Comparison of ENCODE assay signal across 9 mouse cellular contexts in genomic region chr19:34825946-34826655, GRCm38 (mm10). TPM values are rescaled to one million over a fixed set of nuclear protein-coding genes. Genes with fewer than 3 reads are reported as not detected.
DNase-seq lines count a peak whose midpoint lies in the region; ATAC-seq and TF ChIP-seq lines count a peak whose summit lies in the region.
"Had no signal": no experiment of that assay in that cellular context is flagged by ENCODE, and none has a peak within 500 bp of the region (broad histone marks: within the 10 kb centered on the region; RNA-seq: fewer than 3 reads in every experiment).

No protein-coding gene starts in this region.

- H3K4me2 ChIP-seq in kidney, postnatal 0 days (ENCODE audit: low read length), result no peak overlapping the region
- H3K4me2 ChIP-seq: limb, embryonic 15.5 days had no signal

- H3K27ac ChIP-seq in ES-Bruce4 (ENCODE audit: insufficient read depth, low read length), result no peak overlapping the region
- no peak overlapping the region for H3K27ac ChIP-seq in kidney, postnatal 0 days
- H3K27ac ChIP-seq: limb, embryonic 15.5 days had no signal

- no peak overlapping the region for H3K4me3 ChIP-seq in ES-Bruce4 (ENCODE audit: low read depth, low read length)
- H3K4me3 ChIP-seq in kidney, postnatal 0 days (replicated peaks; ENCODE audit: low read depth, low read length), result no peak overlapping the region
- H3K4me3 ChIP-seq: limb, embryonic 15.5 days had no signal

- TF ChIP-seq POLR2A in ES-Bruce4 (IDR thresholded peaks at IDR 0.05; ENCODE audit: insufficient read depth, low read length), result no peak
- no peak for TF ChIP-seq POLR2A in brain, embryonic 14.5 days (IDR thresholded peaks at IDR 0.05; ENCODE audit: borderline replicate concordance, extremely low read depth, insufficient read depth, insufficient read length, poor library complexity, severe bottlenecking)

- ATAC-seq in kidney, postnatal 0 days (replicated peaks; ENCODE audit: low FRiP score, low read depth), result 0 out of 2 replicates have a peak, but pooled peaks have one; percentile 36

- no peak overlapping the region for H3K9ac ChIP-seq in ES-Bruce4 (ENCODE audit: low read depth, poor library complexity, severe bottlenecking)
- H3K9ac ChIP-seq in kidney, postnatal 0 days (ENCODE audit: low read depth, low read length), result no peak overlapping the region
- H3K9ac ChIP-seq: limb, embryonic 15.5 days had no signal

- no peaks in the 10 kb centered on the region for H3K36me3 ChIP-seq in ES-Bruce4 (ENCODE audit: control insufficient read depth, insufficient read depth, low read length, poor library complexity, severe bottlenecking)
- 0 out of 2 replicates have a peak, but pooled peaks cover 6% of the 10 kb centered on the region for H3K36me3 ChIP-seq in kidney, postnatal 0 days (ENCODE audit: insufficient read depth, low read length)

- no peaks in the 10 kb centered on the region for H3K9me3 ChIP-seq in ES-Bruce4 (replicated peaks; ENCODE audit: control insufficient read depth, insufficient read depth, low read length, poor library complexity, severe bottlenecking)
- H3K9me3 ChIP-seq in kidney, postnatal 0 days (replicated peaks; ENCODE audit: low read length), result no peaks in the 10 kb centered on the region
- H3K9me3 ChIP-seq: limb, embryonic 15.5 days had no signal

- peak; percentile 16 for TF ChIP-seq CTCF in ES-Bruce4 (IDR thresholded peaks at IDR 0.05; ENCODE audit: low read depth, low read length)
- TF ChIP-seq CTCF in brain, embryonic 14.5 days (IDR thresholded peaks at IDR 0.05; ENCODE audit: borderline replicate concordance, extremely low read depth, insufficient read depth, insufficient read length), result peak; percentile 57; the same call in 1 of the 2 replicates
- peak; percentile 74 for TF ChIP-seq CTCF in kidney, postnatal 0 days (IDR thresholded peaks at IDR 0.05; ENCODE audit: low read depth)

- 67% methylated on average over 13 of the region's 13 CpGs for WGBS in kidney, postnatal 0 days

- H3K27me3 ChIP-seq in ES-Bruce4 (ENCODE audit: control insufficient read depth, insufficient read depth, low read length, poor library complexity, severe bottlenecking), result no peaks in the 10 kb centered on the region
- no peaks in the 10 kb centered on the region for H3K27me3 ChIP-seq in kidney, postnatal 0 days (ENCODE audit: insufficient read depth, low read length)
- H3K27me3 ChIP-seq: limb, embryonic 15.5 days had no signal

- no peaks in the 10 kb centered on the region for H3K4me1 ChIP-seq in ES-Bruce4 (ENCODE audit: control insufficient read depth, insufficient read depth, low read length)
- H3K4me1 ChIP-seq in kidney, postnatal 0 days (replicated peaks; ENCODE audit: insufficient read depth, low read length), result no peaks in the 10 kb centered on the region
- H3K4me1 ChIP-seq: limb, embryonic 15.5 days had no signal

- DNase-seq in left cerebral cortex, adult 11 months (ENCODE audit: low spot score), result peak; percentile 10
- no peak for DNase-seq in left cerebral cortex, adult 8-10 months (ENCODE audit: low spot score in 2 of 2)
- peak; percentile 64 for DNase-seq in brain, embryonic 14.5 days (ENCODE audit: low read depth)
- DNase-seq in fibroblast of lung, adult 2 months (ENCODE audit: low read depth), result peak; percentile 13
- DNase-seq in kidney, postnatal 0 days (ENCODE audit: low spot score), result peak; percentile 85
- peak; percentile 41 for DNase-seq in lung, postnatal 25 days (ENCODE audit: low spot score)
- peak; percentile 29 for DNase-seq in thymus, postnatal 25 days

- TF ChIP-seq EP300 in ES-Bruce4 (IDR thresholded peaks at IDR 0.05; ENCODE audit: insufficient read depth, low read depth, low read length), result no peak

RNA-seq across cellular contexts. Expression of gene Pank1, which starts 53.2 kb away (rescaled TPM):
- total RNA-seq in left cerebral cortex, adult 8-10 months (2022), result 10 to 100 TPM; 19.4 to 21.2 (median 20.4) TPM
- polyA plus RNA-seq in ES-Bruce4 (2011; ENCODE audit: insufficient read depth, insufficient read length, low read depth, missing spikeins), result 7.4 and 8.7 TPM in 2 replicates
- 2.3 and 6.6 TPM in 2 replicates for polyA plus RNA-seq in brain, embryonic 14.5 days (2012; rRNA removed)
- polyA plus RNA-seq in kidney, postnatal 0 days (2015; fragmentation: Nextera tagmentation; extraction: Ambion mirVana), result 11.8 and 13.2 TPM in 2 replicates

Comparison
In these comparisons a context has a peak if more than half of its experiments do, and no peak if none do; other contexts are left out.
1. DNase-seq: peak in left cerebral cortex, adult 11 months (single experiment), brain, embryonic 14.5 days (single experiment), fibroblast of lung, adult 2 months (single experiment), kidney, postnatal 0 days (single experiment), lung, postnatal 25 days (single experiment) and thymus, postnatal 25 days (single experiment); none in left cerebral cortex, adult 8-10 months (0 of 2).
2. CTCF ChIP-seq: peak in every context shown above with its lines; median percentile 74 in kidney, postnatal 0 days; 57 in brain, embryonic 14.5 days; 16 in ES-Bruce4.